Mouse (Mus musculus) hindbrain, embryonic 12.5 days (tissue): ENCODE data around the gene Gm45716. TPM values are rescaled to one million over a fixed set of nuclear protein-coding genes. Genes with fewer than 3 reads are reported as not detected.
"Not testable (repeated sequence)": the region's sequence is repeated elsewhere in the genome, so short reads cannot be mapped to it uniquely, and the experiment has no call there.

ENCODE experiments used
- ATAC-seq: fragments of 200-750 bp; cut with Nextera tagmentation; 2 replicates; pipeline ENCODE4 v1.8.0; 2017; ENCODE audit warnings: moderate TSS enrichment; ENCODE audit not compliant: low FRiP score
- H3K27ac ChIP-seq: fragments of 300-500 bp; sonication (generic); 2 replicates; pipeline ENCODE4 v1.5.1; 2016; ENCODE audit warnings: mild to moderate bottlenecking
- H3K27me3 ChIP-seq: fragments of 300-500 bp; sonication (generic); 2 replicates; pipeline ENCODE4 v1.6.1; 2016; ENCODE audit warnings: mild to moderate bottlenecking
- H3K36me3 ChIP-seq: fragments of 300-500 bp; sonication (generic); 2 replicates; pipeline ENCODE4 v1.6.1; 2016; ENCODE audit warnings: mild to moderate bottlenecking
- H3K4me1 ChIP-seq: fragments of 300-500 bp; sonication (generic); 2 replicates; pipeline ENCODE4 v1.6.1; 2016
- H3K4me2 ChIP-seq: fragments of 300-500 bp; sonication (generic); replicated peaks from 2 replicates; pipeline ENCODE4 v1.6.1; 2016; ENCODE audit warnings: mild to moderate bottlenecking
- H3K4me3 ChIP-seq: fragments of 300-500 bp; sonication (generic); 2 replicates; pipeline ENCODE4 v1.5.1; 2016; ENCODE audit warnings: mild to moderate bottlenecking
- H3K9ac ChIP-seq: fragments of 300-500 bp; sonication (generic); 2 replicates; pipeline ENCODE4 v1.6.1; 2016; ENCODE audit warnings: mild to moderate bottlenecking, moderate library complexity
- H3K9me3 ChIP-seq: fragments of 300-500 bp; sonication (generic); replicated peaks from 2 replicates; pipeline ENCODE4 v1.6.1; 2016; ENCODE audit warnings: mild to moderate bottlenecking
- WGBS: fragments of 180-500 bp; shearing (Covaris S2); methylation state at CpG from one replicate; pipeline ENCODE4 v1.1.7; 2016; 5-methylcytosine and 5-hydroxymethylcytosine counted together
- polyA plus RNA-seq: library from polyadenylated mRNA; unstranded; fragments of >200 nt; fragmentation: Nextera tagmentation; extraction: Ambion mirVana; gene quantifications from 2 replicates; pipeline ENCODE4 v1.2.1, GENCODE M21; 2016

Gm45716 gene
- polyA plus RNA-seq, 1 experiment from 2014 or later, result 22.0 TPM

DNA sequence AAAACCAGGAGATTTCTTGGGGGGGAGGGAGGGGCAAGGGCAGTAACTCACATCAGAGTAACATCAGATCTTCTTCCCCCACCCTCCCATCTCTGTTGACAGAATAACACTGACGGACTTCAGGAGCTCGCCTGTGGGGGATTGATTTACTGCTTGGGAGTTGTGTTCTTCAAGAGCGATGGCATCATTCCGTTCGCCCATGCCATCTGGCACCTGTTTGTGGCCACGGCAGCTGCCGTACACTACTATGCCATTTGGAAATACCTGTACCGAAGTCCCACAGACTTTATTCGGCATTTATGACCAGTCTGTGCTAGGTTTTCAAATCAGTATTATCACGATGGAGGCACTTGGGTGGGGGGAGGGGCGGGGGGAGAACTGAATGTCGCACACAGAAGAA is 89.1 kb downstream of the Gm45716 start:
- no peaks in the 10 kb centered on the region for H3K4me1 ChIP-seq

DNA sequence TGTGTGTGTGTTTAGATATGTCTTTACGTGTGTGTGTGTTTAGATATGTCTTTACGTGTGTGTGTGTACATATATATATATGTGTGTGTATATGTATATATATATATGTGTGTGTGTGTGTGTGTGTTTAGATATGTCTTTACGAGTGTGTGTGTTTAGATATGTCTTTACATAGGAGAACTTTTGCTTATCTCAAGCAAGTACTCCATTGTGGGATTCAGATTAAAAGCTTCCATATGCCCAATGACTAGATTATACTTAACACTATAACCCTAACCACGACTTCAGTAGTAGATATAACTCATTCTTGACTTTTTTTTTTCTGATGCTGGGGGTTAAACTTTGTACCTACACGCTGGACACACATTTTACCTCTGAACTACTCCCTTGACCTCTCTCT is 92.6 kb downstream of the Gm45716 start:
- H3K9ac ChIP-seq, result no peak overlapping the region
- H3K4me1 ChIP-seq, result no peaks in the 10 kb centered on the region
- WGBS, result 86% methylated on average over 5 of the region's 5 CpGs
- no peak overlapping the region for H3K4me2 ChIP-seq
- H3K9me3 ChIP-seq, result no peaks in the 10 kb centered on the region
- H3K27ac ChIP-seq, result no peak overlapping the region
- H3K27me3 ChIP-seq, result no peaks in the 10 kb centered on the region
- ATAC-seq, result no peak
- no peak overlapping the region for H3K4me3 ChIP-seq
- H3K36me3 ChIP-seq, result no peaks in the 10 kb centered on the region

More for the DNA sequence above, 89.1 kb downstream of the Gm45716 start:
- Histone ChIP-seq H3K9ac (no peak overlapping the region), H3K27me3 (no peaks in the 10 kb centered on the region), H3K4me3 (no peak overlapping the region), H3K9me3 (no peaks in the 10 kb centered on the region), H3K36me3 (peaks cover 16% of the 10 kb centered on the region), H3K4me2 (no peak overlapping the region), H3K27ac (no peak overlapping the region)
- ATAC-seq, result no peak
- 93% methylated on average over 12 of the region's 12 CpGs for WGBS

DNA sequence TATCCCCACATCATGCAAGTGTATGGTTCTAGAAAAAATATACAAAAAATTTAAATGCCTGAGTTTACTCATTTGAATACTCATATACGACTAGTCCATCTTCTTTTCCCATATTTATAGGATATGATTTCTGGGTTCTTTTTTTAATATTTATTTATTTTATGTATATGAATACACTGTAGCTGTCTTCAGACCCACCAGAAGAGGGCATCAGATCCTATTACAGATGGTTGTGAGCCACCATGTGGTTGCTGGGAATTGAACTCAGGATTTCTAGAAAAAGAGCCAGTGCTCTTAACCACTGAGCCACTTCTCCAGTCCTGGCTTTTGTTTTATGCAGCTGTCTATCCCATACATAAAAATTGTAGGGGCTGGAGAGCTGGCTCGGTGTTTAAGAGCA is 94.5 kb downstream of the Gm45716 start:
- H3K9me3 ChIP-seq, ATAC-seq, H3K4me3 ChIP-seq, H3K27me3 ChIP-seq, H3K36me3 ChIP-seq, H3K4me2 ChIP-seq, H3K9ac ChIP-seq, H3K4me1 ChIP-seq, H3K27ac ChIP-seq: not testable (repeated sequence)
- WGBS, result 91% methylated on average over 2 of the region's 2 CpGs

DNA sequence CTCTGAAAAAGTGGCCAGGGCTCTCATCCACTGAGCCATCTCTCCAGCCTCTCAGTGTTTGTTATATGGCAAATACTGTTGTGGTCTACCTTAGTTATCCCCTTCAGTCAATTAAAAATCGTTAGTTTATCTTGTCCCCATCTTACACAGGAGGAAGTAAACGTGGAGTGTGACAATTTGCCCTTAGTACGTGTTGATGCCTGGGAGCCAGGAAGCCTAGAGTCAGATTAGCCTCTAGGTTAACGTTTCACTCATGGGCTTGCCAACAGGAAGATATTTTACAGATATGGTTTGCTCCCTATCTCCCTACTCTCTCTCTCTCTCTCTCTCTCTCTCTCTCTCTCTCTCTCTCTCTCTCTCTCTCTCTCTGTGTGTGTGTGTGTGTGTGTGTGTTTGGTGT is 95.7 kb downstream of the Gm45716 start:
- no peak overlapping the region for H3K4me3 ChIP-seq
- no peak for ATAC-seq
- H3K36me3 ChIP-seq, result no peaks in the 10 kb centered on the region
- H3K4me1 ChIP-seq, result no peaks in the 10 kb centered on the region
- H3K4me2 ChIP-seq, result no peak overlapping the region
- H3K27ac ChIP-seq, result no peak overlapping the region
- H3K9ac ChIP-seq, result no peak overlapping the region
- H3K9me3 ChIP-seq, result no peaks in the 10 kb centered on the region
- WGBS, result 77% methylated on average over 4 of the region's 4 CpGs
- no peaks in the 10 kb centered on the region for H3K27me3 ChIP-seq

DNA sequence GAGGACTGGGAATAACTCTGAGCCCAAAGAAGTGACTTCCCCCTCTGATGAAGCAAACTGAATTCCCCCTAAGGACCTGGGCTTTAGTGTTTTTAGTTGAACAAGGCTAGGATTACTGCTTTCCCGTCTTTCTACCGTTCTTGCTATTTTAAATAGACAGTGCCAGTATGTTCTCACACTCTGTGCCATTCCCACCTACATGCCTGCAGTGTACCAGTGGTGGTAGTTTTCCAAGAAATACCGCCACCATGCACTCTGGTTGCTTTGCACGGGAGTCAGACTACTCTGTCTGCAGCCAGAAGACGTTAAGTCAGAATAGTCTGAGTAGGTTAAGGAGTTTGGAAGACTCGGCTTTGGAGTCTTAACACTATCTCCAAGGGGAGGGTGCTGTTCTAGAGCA is 96.1 kb downstream of the Gm45716 start:
- Histone ChIP-seq H3K9ac (no peak overlapping the region), H3K27ac (no peak overlapping the region), H3K27me3 (no peaks in the 10 kb centered on the region), H3K4me2 (no peak overlapping the region), H3K9me3 (no peaks in the 10 kb centered on the region), H3K4me3 (no peak overlapping the region), H3K4me1 (no peaks in the 10 kb centered on the region), H3K36me3 (no peaks in the 10 kb centered on the region)
- 86% methylated on average over 6 of the region's 6 CpGs for WGBS
- ATAC-seq, result no peak

DNA sequence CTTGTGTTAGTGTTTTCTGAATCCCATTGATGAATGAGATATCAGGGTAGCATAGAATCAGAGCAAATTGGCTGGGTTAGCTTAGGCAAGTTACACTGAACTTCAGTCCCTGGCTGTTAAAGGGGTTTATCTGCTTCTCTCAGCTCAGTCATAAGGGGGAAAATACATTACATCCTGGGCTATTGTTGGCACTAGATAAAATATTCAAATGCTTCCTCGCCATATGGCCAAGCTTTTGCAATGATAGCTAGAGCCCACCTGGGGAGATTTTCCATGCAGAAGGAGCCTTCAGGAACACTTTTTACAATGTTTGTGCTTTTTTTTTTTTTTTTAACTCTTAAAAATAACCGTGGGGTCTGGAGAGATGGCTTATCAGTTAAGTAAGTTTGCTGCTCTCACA is 96.6 kb downstream of the Gm45716 start:
- Histone ChIP-seq H3K27ac (no peak overlapping the region), H3K9me3 (no peaks in the 10 kb centered on the region), H3K4me1 (no peaks in the 10 kb centered on the region), H3K4me2 (no peak overlapping the region), H3K36me3 (no peaks in the 10 kb centered on the region), H3K27me3 (no peaks in the 10 kb centered on the region), H3K4me3 (no peak overlapping the region), H3K9ac (no peak overlapping the region)
- ATAC-seq, result no peak
- 78% methylated on average over 2 of the region's 2 CpGs for WGBS

DNA sequence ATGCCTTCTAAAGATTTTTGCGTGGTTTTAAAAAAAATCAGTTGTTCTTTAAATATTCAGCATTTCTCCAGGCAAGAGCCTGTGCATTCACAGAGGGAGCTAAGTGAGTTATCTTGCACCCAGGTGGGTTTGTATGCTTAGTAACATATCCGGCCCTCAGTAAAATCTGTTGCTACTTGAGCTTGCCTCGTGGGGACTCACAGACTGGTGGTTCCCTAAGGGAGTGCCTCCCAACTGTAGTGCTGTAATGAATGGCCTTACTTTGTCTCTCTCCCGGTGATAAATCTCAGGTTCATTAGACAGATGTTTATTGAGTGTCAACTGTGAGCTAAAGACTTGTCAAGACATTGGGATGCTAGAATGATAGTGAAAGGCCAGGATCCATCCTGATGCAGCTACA is 97.1 kb downstream of the Gm45716 start:
- ATAC-seq, result no peak
- Histone ChIP-seq H3K4me2 (no peak overlapping the region), H3K4me3 (no peak overlapping the region), H3K27me3 (no peaks in the 10 kb centered on the region), H3K4me1 (no peaks in the 10 kb centered on the region), H3K9ac (no peak overlapping the region), H3K27ac (no peak overlapping the region), H3K9me3 (no peaks in the 10 kb centered on the region), H3K36me3 (no peaks in the 10 kb centered on the region)
- 73% methylated on average over 4 of the region's 4 CpGs for WGBS

DNA sequence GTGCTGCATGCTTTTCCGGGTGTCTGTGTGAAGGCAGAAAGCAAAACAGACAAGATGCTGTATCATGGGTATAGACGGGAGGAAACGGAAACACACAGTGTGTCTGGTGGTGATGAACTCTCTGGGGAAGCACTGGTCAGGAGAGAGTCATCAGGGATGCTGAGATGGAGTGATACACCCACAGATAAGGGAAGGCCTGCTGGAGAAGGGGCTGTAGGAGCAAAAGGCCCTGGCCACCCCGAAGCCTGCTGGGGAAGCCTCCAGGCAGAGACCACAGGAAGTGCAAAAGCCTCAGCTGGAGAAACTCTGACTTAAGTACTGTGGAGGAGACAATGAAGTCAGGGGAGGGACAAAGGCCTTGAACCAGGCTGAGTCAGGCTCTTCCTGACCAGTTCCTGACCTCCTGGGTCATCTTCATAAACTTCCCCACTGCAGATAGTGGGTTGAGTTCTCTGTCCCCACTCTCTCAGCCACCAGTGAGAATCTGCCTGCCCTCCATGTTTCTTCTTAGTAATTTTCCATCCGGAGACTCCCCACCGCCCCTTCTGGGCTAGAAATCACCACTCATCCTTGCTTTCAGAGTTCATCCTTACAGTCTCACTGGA is 99.2 kb downstream of the Gm45716 start:
- Histone ChIP-seq H3K27me3 (no peaks in the 10 kb centered on the region), H3K9ac (no peak overlapping the region), H3K4me2 (no peak overlapping the region), H3K36me3 (no peaks in the 10 kb centered on the region), H3K27ac (no peak overlapping the region), H3K4me3 (no peak overlapping the region), H3K9me3 (no peaks in the 10 kb centered on the region), H3K4me1 (peaks cover 2% of the 10 kb centered on the region; the same call in 1 of the 2 replicates)
- WGBS, result 84% methylated on average over 6 of the region's 6 CpGs
- ATAC-seq, result no peak

DNA sequence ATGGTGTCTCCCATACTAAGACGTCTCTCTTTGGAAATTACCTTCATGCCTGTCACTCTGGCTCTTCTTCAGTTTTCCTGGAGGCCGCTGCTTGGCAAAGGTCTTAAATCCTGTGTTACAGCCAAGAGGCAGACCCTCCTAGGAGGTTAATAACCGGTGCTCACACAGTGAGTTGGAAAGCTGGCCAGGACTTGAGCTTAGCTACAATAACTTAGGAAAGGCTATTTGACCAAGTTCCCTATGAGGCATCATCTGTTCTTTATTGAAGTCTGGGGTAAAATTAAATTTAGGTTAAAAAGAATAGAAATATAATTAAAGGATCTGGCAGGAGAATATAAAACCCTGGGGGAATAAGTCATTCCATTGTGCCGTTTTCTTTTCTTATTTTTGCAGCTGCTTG is 103.7 kb downstream of the Gm45716 start:
- WGBS, result 66% methylated on average over 4 of the region's 4 CpGs
- no peak overlapping the region for H3K4me3 ChIP-seq
- H3K27me3 ChIP-seq, result no peaks in the 10 kb centered on the region
- ATAC-seq, result no peak
- no peaks in the 10 kb centered on the region for H3K36me3 ChIP-seq
- H3K9ac ChIP-seq, result no peak overlapping the region
- no peaks in the 10 kb centered on the region for H3K9me3 ChIP-seq
- H3K27ac ChIP-seq, result no peak overlapping the region
- no peak overlapping the region for H3K4me2 ChIP-seq
- peaks cover 2% of the 10 kb centered on the region; the same call in 1 of the 2 replicates for H3K4me1 ChIP-seq

DNA sequence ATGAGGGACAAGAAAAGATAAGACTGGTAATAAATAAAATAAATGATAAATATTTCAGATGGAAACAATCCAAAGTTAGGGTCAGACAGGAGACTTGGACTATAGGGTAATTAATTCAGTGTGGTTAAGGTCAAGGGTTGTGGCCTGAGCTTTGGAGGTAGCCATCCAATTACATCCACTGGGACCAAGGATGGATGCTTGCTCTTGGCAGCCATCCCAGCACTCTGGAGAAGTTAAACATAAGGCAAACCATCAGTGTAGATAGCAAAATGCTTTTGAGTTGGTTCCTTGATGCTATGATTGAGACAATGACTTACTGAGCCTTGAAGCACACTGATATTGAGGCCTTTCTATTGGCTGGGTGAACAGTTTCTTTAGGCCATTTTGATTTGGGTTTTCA is 105.3 kb downstream of the Gm45716 start:
- Histone ChIP-seq H3K27me3 (no peaks in the 10 kb centered on the region), H3K4me2 (no peak overlapping the region), H3K4me3 (no peak overlapping the region), H3K4me1 (peaks cover 2% of the 10 kb centered on the region; the same call in 1 of the 2 replicates), H3K9ac (no peak overlapping the region), H3K36me3 (no peaks in the 10 kb centered on the region), H3K27ac (no peak overlapping the region), H3K9me3 (no peaks in the 10 kb centered on the region)
- no peak for ATAC-seq

DNA sequence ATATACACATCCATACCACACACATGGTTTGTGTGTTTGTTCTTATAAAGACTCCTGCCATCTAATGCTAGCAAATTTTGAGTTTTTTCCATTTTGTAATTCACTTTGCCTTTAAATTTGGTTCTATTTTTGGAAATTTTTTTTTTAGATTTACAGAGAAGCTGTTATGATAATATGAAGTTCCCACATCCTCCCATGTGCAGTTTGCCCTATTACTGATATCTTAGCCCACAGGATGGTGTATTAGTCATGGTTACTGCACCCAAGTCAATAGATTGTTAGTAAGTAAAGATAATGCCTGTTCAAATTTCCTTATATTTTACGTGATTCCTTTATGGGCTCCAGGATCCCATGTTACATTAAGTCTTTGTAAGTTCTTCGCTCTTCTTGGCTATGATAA is 107.1 kb downstream of the Gm45716 start:
- peaks cover 2% of the 10 kb centered on the region; the same call in 1 of the 2 replicates for H3K4me1 ChIP-seq
- no peak for ATAC-seq
- WGBS, result 97% methylated on average over 2 of the region's 2 CpGs

More for the DNA sequence above, 107.1 kb downstream of the Gm45716 start:
- Histone ChIP-seq H3K36me3 (no peaks in the 10 kb centered on the region), H3K9me3 (no peaks in the 10 kb centered on the region), H3K27ac (no peak overlapping the region), H3K27me3 (no peaks in the 10 kb centered on the region), H3K4me2 (no peak overlapping the region), H3K9ac (no peak overlapping the region), H3K4me3 (no peak overlapping the region)
